Mouse (Mus musculus): ENCODE measurements at regions not wholly inside any gene's neighbourhood (a gene's known extent, or its start where the extent isn't known, plus 50 kb on each side); places are given as distances from the start of the nearest gene placed in this dataset.

DNA sequence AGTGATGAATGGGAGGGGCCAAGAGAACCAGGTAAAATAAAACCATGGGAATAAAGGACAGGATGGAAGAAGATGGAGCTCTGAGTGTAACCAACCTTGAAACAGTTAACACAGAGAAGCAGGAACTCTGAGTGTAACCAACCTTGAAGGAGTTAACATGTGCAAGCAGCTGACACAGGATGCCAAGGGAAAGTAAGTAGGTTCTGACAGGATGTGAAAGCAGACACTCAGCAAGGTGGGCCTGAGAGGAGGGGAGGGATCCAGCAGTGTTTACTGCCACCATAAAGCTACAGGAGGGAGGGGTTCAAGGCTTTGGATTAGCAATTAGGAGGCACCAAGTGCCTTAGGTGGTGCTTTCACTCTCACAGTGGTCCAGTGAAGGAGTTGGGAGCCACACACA is 213.3 kb downstream of the Gm21750 start:
- Histone ChIP-seq H3K9me3 (ENCODE audit: low read length) (no peaks in the 10 kb centered on the region), H3K4me3 (ENCODE audit: low read length) (no peak overlapping the region), H3K4me2 (replicated peaks; ENCODE audit: low read depth, low read length) (no peak overlapping the region), H3K9ac (replicated peaks; ENCODE audit: low read length) (no peak overlapping the region), H3K27ac (ENCODE audit: low read length) (no peak overlapping the region), H3K27me3 (ENCODE audit: insufficient read depth, low read length) (no peaks in the 10 kb centered on the region), H3K4me1 (ENCODE audit: insufficient read depth, low read length) (no peaks in the 10 kb centered on the region), H3K36me3 (ENCODE audit: insufficient read depth, low read length) (no peaks in the 10 kb centered on the region)
- 0 out of 2 replicates have a peak, but pooled peaks have one; percentile 39 for ATAC-seq (ENCODE audit: low FRiP score, low TSS enrichment)

DNA sequence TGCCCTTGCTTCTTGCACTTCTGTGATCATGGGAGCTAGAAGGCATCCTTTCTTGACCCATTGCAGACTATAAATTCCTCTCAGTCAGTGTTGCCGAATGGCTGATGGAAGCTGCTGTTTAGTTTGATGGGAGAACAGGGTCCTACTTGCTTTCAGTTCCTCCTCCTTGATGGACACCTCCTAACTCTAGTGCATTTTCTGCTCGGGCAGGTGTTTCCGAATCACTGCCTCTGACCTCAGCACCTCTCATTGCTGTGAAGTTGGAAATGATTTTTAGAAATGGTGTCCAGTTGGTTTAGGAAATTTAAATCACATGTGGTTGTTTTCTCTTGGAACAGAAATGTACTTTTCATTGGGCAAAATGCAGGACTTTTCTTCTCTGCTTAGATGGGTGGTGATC is 214.9 kb downstream of the Gm21750 start:
- Histone ChIP-seq H3K27me3 (ENCODE audit: insufficient read depth, low read length) (no peaks in the 10 kb centered on the region), H3K4me3 (ENCODE audit: low read length) (no peak overlapping the region), H3K27ac (ENCODE audit: low read length) (no peak overlapping the region), H3K9ac (replicated peaks; ENCODE audit: low read length) (no peak overlapping the region), H3K4me1 (ENCODE audit: insufficient read depth, low read length) (no peaks in the 10 kb centered on the region), H3K36me3 (ENCODE audit: insufficient read depth, low read length) (no peaks in the 10 kb centered on the region), H3K9me3 (ENCODE audit: low read length) (no peaks in the 10 kb centered on the region), H3K4me2 (replicated peaks; ENCODE audit: low read depth, low read length) (no peak overlapping the region)
- WGBS = 58% methylated on average over 3 of the region's 3 CpGs
- no peak for ATAC-seq (ENCODE audit: low FRiP score, low TSS enrichment)

- H3K36me3 ChIP-seq (ENCODE audit: insufficient read depth, low read length) = no peaks in the 10 kb centered on the region
- no peak overlapping the region for H3K4me2 ChIP-seq (replicated peaks; ENCODE audit: low read depth, low read length)
- H3K9me3 ChIP-seq (ENCODE audit: low read length) = no peaks in the 10 kb centered on the region
- no peaks in the 10 kb centered on the region for H3K4me1 ChIP-seq (ENCODE audit: insufficient read depth, low read length)
- no peak overlapping the region for H3K9ac ChIP-seq (replicated peaks; ENCODE audit: low read length)
- WGBS = 93% methylated on average over 1 of the region's 1 CpGs
- no peak overlapping the region for H3K4me3 ChIP-seq (ENCODE audit: low read length)
- no peak overlapping the region for H3K27ac ChIP-seq (ENCODE audit: low read length)
- no peaks in the 10 kb centered on the region for H3K27me3 ChIP-seq (ENCODE audit: insufficient read depth, low read length)
- no peak for ATAC-seq (ENCODE audit: low FRiP score, low TSS enrichment)
Measured at GRCm38 (mm10) chr14:73878267-73878666, 217.2 kb downstream of the Gm21750 start.

GRCm38 (mm10) chr14:73878866-73879419 is 217.9 kb downstream of the Gm21750 start:
- H3K36me3 ChIP-seq (ENCODE audit: insufficient read depth, low read length) = no peaks in the 10 kb centered on the region
- no peak overlapping the region for H3K4me3 ChIP-seq (ENCODE audit: low read length)
- no peak overlapping the region for H3K9ac ChIP-seq (replicated peaks; ENCODE audit: low read length)
- no peak overlapping the region for H3K27ac ChIP-seq (ENCODE audit: low read length)
- WGBS = 47% methylated on average over 3 of the region's 3 CpGs
- H3K4me2 ChIP-seq (replicated peaks; ENCODE audit: low read depth, low read length) = no peak overlapping the region
- H3K4me1 ChIP-seq (ENCODE audit: insufficient read depth, low read length) = no peaks in the 10 kb centered on the region
- no peaks in the 10 kb centered on the region for H3K27me3 ChIP-seq (ENCODE audit: insufficient read depth, low read length)
- H3K9me3 ChIP-seq (ENCODE audit: low read length) = no peaks in the 10 kb centered on the region
- peak; percentile 83 for ATAC-seq (ENCODE audit: low FRiP score, low TSS enrichment)

DNA sequence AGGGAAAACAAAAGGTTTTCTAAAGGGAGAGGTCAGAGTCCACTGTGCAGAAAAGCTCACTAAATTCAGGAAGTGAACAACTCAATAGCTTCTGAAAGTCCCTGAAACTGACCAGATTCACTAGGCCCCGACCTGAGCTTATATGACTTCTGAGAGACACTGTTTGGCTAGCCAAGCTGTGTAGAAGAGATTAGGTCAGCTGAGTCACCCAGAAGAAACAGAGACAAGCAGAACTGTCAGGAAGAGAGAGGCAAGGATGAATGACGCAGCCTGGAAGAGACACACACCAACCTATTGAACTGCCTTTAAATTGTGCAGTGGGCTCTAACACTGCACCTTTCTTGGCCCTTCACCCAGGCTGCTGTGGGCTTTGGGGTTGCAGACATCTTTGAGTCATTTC is 230.4 kb downstream of the Gm21750 start:
- ATAC-seq (ENCODE audit: low FRiP score, low TSS enrichment) = no peak
- Histone ChIP-seq H3K36me3 (ENCODE audit: insufficient read depth, low read length) (no peaks in the 10 kb centered on the region), H3K4me1 (ENCODE audit: insufficient read depth, low read length) (no peaks in the 10 kb centered on the region), H3K27me3 (ENCODE audit: insufficient read depth, low read length) (no peaks in the 10 kb centered on the region), H3K9me3 (ENCODE audit: low read length) (no peaks in the 10 kb centered on the region), H3K27ac (ENCODE audit: low read length) (no peak overlapping the region), H3K4me3 (ENCODE audit: low read length) (no peak overlapping the region), H3K9ac (replicated peaks; ENCODE audit: low read length) (no peak overlapping the region), H3K4me2 (replicated peaks; ENCODE audit: low read depth, low read length) (no peak overlapping the region)
- WGBS = 75% methylated on average over 2 of the region's 2 CpGs

GRCm38 (mm10) chr14:73894844-73895243 is 233.8 kb downstream of the Gm21750 start:
- Histone ChIP-seq H3K4me3 (ENCODE audit: low read length) (no peak overlapping the region), H3K9ac (replicated peaks; ENCODE audit: low read length) (no peak overlapping the region), H3K4me1 (ENCODE audit: insufficient read depth, low read length) (no peaks in the 10 kb centered on the region), H3K27ac (ENCODE audit: low read length) (no peak overlapping the region), H3K36me3 (ENCODE audit: insufficient read depth, low read length) (no peaks in the 10 kb centered on the region), H3K9me3 (ENCODE audit: low read length) (no peaks in the 10 kb centered on the region), H3K27me3 (ENCODE audit: insufficient read depth, low read length) (no peaks in the 10 kb centered on the region), H3K4me2 (replicated peaks; ENCODE audit: low read depth, low read length) (no peak overlapping the region)
- WGBS = 72% methylated on average over 2 of the region's 2 CpGs
- no peak for ATAC-seq (ENCODE audit: low FRiP score, low TSS enrichment)

GRCm38 (mm10) chr14:73895266-73895665 is 234.2 kb downstream of the Gm21750 start:
- Histone ChIP-seq H3K36me3 (ENCODE audit: insufficient read depth, low read length) (no peaks in the 10 kb centered on the region), H3K4me1 (ENCODE audit: insufficient read depth, low read length) (no peaks in the 10 kb centered on the region), H3K4me3 (ENCODE audit: low read length) (no peak overlapping the region), H3K4me2 (replicated peaks; ENCODE audit: low read depth, low read length) (no peak overlapping the region), H3K9me3 (ENCODE audit: low read length) (no peaks in the 10 kb centered on the region), H3K27me3 (ENCODE audit: insufficient read depth, low read length) (no peaks in the 10 kb centered on the region), H3K27ac (ENCODE audit: low read length) (no peak overlapping the region), H3K9ac (replicated peaks; ENCODE audit: low read length) (no peak overlapping the region)
- no peak for ATAC-seq (ENCODE audit: low FRiP score, low TSS enrichment)
- WGBS = 59% methylated on average over 3 of the region's 3 CpGs

- ATAC-seq (ENCODE audit: low FRiP score, low TSS enrichment) = no peak
- H3K4me1 ChIP-seq (ENCODE audit: insufficient read depth, low read length) = no peaks in the 10 kb centered on the region
- H3K27ac ChIP-seq (ENCODE audit: low read length) = no peak overlapping the region
Measured at GRCm38 (mm10) chr14:73899078-73899477, 238.1 kb downstream of the Gm21750 start.

DNA sequence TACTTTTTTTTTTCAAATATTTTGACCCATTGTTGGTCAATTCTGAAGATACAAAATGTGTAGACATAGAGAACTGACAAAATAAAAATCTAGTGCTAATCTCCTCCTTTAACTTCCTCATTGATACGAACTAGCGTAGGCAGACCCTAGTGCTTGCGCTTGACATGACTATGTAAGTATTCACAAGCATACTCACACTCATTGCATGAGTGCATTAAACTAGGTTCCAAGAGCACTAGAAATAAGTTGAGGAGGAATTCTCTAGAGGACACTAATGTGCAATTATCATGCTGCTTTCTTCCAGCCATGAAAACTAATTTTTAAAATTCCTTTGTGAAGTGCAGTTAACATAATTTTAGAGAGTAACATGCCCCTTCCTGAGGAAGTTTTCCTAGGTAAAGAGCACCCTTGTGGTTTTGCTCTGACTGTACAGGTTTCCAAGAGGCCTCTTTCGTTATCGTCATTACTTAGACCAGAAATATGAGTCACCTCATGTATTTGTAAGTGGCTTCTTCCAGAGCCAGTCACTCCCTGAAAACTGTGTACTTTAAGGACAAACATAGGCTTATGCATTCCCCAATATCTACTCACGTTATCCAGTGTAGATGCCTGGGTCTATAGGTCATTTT is 241.2 kb downstream of the Gm21750 start:
- Histone ChIP-seq H3K4me3 (ENCODE audit: low read length) (no peak overlapping the region), H3K9ac (replicated peaks; ENCODE audit: low read length) (no peak overlapping the region), H3K9me3 (ENCODE audit: low read length) (no peaks in the 10 kb centered on the region), H3K27ac (ENCODE audit: low read length) (no peak overlapping the region), H3K4me2 (replicated peaks; ENCODE audit: low read depth, low read length) (no peak overlapping the region), H3K36me3 (ENCODE audit: insufficient read depth, low read length) (no peaks in the 10 kb centered on the region), H3K27me3 (ENCODE audit: insufficient read depth, low read length) (no peaks in the 10 kb centered on the region), H3K4me1 (ENCODE audit: insufficient read depth, low read length) (no peaks in the 10 kb centered on the region)
- no peak for ATAC-seq (ENCODE audit: low FRiP score, low TSS enrichment)
- WGBS = 91% methylated on average over 6 of the region's 6 CpGs

More at GRCm38 (mm10) chr14:73899078-73899477, 238.1 kb downstream of the Gm21750 start:
- Histone ChIP-seq H3K36me3 (ENCODE audit: insufficient read depth, low read length) (no peaks in the 10 kb centered on the region), H3K4me3 (ENCODE audit: low read length) (no peak overlapping the region), H3K27me3 (ENCODE audit: insufficient read depth, low read length) (no peaks in the 10 kb centered on the region), H3K4me2 (replicated peaks; ENCODE audit: low read depth, low read length) (no peak overlapping the region), H3K9me3 (ENCODE audit: low read length) (no peaks in the 10 kb centered on the region), H3K9ac (replicated peaks; ENCODE audit: low read length) (no peak overlapping the region)

DNA sequence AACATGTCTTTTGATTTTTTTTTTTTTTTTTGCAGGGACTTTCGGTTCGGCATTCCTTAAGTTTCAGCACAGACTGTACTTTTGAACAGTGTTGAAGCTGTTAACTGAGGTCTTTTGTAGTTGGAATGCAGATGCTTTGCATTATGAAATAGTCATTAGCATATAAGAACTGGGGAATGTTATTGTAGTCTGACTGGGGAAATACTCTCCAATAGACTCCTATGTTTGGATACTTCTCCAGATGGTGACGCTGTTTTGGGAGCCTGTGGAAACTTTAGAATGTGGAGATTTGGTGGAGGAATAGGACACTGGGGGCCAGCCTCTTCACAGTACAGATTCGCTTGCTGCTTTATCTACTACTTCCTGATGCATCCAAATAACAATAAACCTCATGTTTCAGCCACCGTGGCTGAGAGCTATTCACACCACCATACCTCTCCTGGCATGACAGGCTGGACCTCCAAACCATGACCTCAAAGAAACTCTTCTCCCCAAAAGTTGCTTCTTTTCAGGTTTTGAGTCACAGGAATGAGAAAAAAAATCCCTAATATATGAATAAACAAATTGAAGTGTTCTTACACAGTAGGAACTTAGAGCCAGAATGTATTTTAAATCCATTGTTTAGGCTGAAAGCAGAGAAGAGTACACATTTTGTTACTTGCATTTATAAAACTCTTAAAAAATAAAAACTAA is 252.9 kb downstream of the Gm21750 start:
- Histone ChIP-seq H3K36me3 (ENCODE audit: insufficient read depth, low read length) (no peaks in the 10 kb centered on the region), H3K4me3 (ENCODE audit: low read length) (no peak overlapping the region), H3K9ac (replicated peaks; ENCODE audit: low read length) (no peak overlapping the region), H3K4me2 (replicated peaks; ENCODE audit: low read depth, low read length) (no peak overlapping the region), H3K9me3 (ENCODE audit: low read length) (no peaks in the 10 kb centered on the region), H3K27me3 (ENCODE audit: insufficient read depth, low read length) (no peaks in the 10 kb centered on the region), H3K27ac (ENCODE audit: low read length) (no peak overlapping the region), H3K4me1 (ENCODE audit: insufficient read depth, low read length) (no peaks in the 10 kb centered on the region)
- no peak for ATAC-seq (ENCODE audit: low FRiP score, low TSS enrichment)
- WGBS = 63% methylated on average over 5 of the region's 5 CpGs

Data from kidney, embryonic 16.5 days (tissue).